Mouse (Mus musculus) gastrocnemius, postnatal 10 days (tissue): ENCODE data around the gene Cyp2d11. TPM values are rescaled to one million over a fixed set of nuclear protein-coding genes. Genes with fewer than 3 reads are reported as not detected.
A peak's percentile ranks its signal among the peaks of the same experiment; 100 is the strongest.
"Not testable (repeated sequence)": the region's sequence is repeated elsewhere in the genome, so short reads cannot be mapped to it uniquely, and the experiment has no call there.

Experiments
- DNase-seq: peaks from one replicate; pipeline ENCODE4 v3.0.0; 2021; ENCODE audit warnings: mixed read lengths
- long read RNA-seq, 2 experiments: library from polyadenylated mRNA; stranded (forward); transcript quantifications; one replicate each; pipeline ENCODE4 v2.0.0; 2021
- total RNA-seq, 2 experiments: library from RNA; stranded (reverse); gene quantifications; 2 replicates each; pipeline ENCODE4 v1.2.3; 2021

The Cyp2d11 gene
- total RNA-seq, result not detected
- long read RNA-seq, experiment 1, result 0 reads
- long read RNA-seq, experiment 2, result 0 reads

- not testable (repeated sequence) for DNase-seq
Observed at GRCm38 (mm10) chr15:82393922-82394321, at the start of gene Cyp2d11. Cyp2d11 (minus strand) TSS chr15:82394022.

- no peak for DNase-seq
Observed at GRCm38 (mm10) chr15:82437975-82438617, 44.3 kb upstream of the Cyp2d11 start.

- DNase-seq, result no peak
Observed at GRCm38 (mm10) chr15:82435606-82436005, 41.8 kb upstream of the Cyp2d11 start.

- DNase-seq, result no peak
Observed at GRCm38 (mm10) chr15:82435011-82435410, 41.2 kb upstream of the Cyp2d11 start.

- DNase-seq, result no peak
Observed at GRCm38 (mm10) chr15:82434541-82434940, 40.7 kb upstream of the Cyp2d11 start.

GRCm38 (mm10) chr15:82433621-82434020, 39.8 kb upstream of the Cyp2d11 start:
- no peak for DNase-seq

GRCm38 (mm10) chr15:82433137-82433536, 39.3 kb upstream of the Cyp2d11 start, which contains the start of gene Cyp2d9:
Cyp2d9 (plus strand) TSS chr15:82433437.
- no peak for DNase-seq

- DNase-seq, result no peak
Observed at GRCm38 (mm10) chr15:82423471-82423870, 29.6 kb upstream of the Cyp2d11 start.

GRCm38 (mm10) chr15:82422935-82423334, 29.1 kb upstream of the Cyp2d11 start:
- DNase-seq, result no peak

GRCm38 (mm10) chr15:82418616-82419015, 24.8 kb upstream of the Cyp2d11 start:
- DNase-seq, result no peak

GRCm38 (mm10) chr15:82416797-82417789, 23.3 kb upstream of the Cyp2d11 start:
- DNase-seq, result peak; percentile 80

GRCm38 (mm10) chr15:82407536-82407935, 13.7 kb upstream of the Cyp2d11 start:
- no peak for DNase-seq

GRCm38 (mm10) chr15:82406981-82407380, 13.2 kb upstream of the Cyp2d11 start, which contains the start of gene Cyp2d10:
Cyp2d10 (minus strand) TSS chr15:82407195.
- no peak for DNase-seq

GRCm38 (mm10) chr15:82404163-82404562, 10.3 kb upstream of the Cyp2d11 start:
- DNase-seq, result no peak

- DNase-seq, result no peak
Observed at GRCm38 (mm10) chr15:82403606-82404005, 9.8 kb upstream of the Cyp2d11 start.

GRCm38 (mm10) chr15:82402741-82403140, 8.9 kb upstream of the Cyp2d11 start:
- no peak for DNase-seq

GRCm38 (mm10) chr15:82402106-82402505, 8.3 kb upstream of the Cyp2d11 start:
- DNase-seq, result no peak

GRCm38 (mm10) chr15:82401516-82401915, 7.7 kb upstream of the Cyp2d11 start:
- no peak for DNase-seq

- not testable (repeated sequence) for DNase-seq
Observed at GRCm38 (mm10) chr15:82395955-82396354, 2.1 kb upstream of the Cyp2d11 start.

GRCm38 (mm10) chr15:82389916-82390315, 3.9 kb downstream of the Cyp2d11 start:
- not testable (repeated sequence) for DNase-seq

GRCm38 (mm10) chr15:82385729-82386128, 8.1 kb downstream of the Cyp2d11 start:
- no peak for DNase-seq

- DNase-seq, result no peak
Observed at GRCm38 (mm10) chr15:82382441-82382840, 11.4 kb downstream of the Cyp2d11 start.

- no peak for DNase-seq
Observed at GRCm38 (mm10) chr15:82380714-82381062, 13.1 kb downstream of the Cyp2d11 start.
